ENCODE assay signal across 8 mouse cellular contexts in the genomic region with DNA sequence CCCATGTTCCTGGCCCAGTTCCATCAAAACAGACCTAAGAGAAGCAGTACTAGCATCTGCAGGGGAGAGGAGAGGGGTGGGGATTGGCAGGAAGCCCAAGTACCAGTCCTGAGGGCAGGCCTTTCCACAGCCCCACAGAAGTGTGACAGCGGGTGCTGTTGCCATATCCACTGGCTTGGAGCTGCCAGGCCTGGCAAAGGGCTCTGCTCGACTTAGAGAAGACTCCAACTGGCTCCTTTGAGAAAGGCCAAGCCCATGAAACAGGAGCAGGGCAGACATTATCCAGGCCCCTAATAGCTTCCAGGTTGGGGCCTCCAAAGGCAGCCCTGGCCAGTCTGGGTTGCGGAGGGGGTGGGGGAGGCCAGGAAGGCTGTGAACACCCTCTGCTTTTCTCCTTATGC. TPM values are rescaled to one million over a fixed set of nuclear protein-coding genes. Genes with fewer than 3 reads are reported as not detected.
DNase-seq lines count a peak whose midpoint lies in the region; ATAC-seq and TF ChIP-seq lines count a peak whose summit lies in the region.

No protein-coding gene starts in this region.

- H3K4me3 ChIP-seq in heart, embryonic 10.5 days = peak overlapping the region; percentile 27; the same call in 1 of the 2 replicates
- H3K4me3 ChIP-seq in liver, postnatal 0 days (ENCODE audit: low read depth, low read length) = no peak overlapping the region

- no peak for TF ChIP-seq EP300 in liver, postnatal 0 days (IDR thresholded peaks at IDR 0.05; ENCODE audit: low read depth)

- ATAC-seq in liver, postnatal 0 days = no peak

- intact Hi-C loops in heart, postnatal 36 days (cut with DNase I) = no loop called here

- peak overlapping the region; percentile 64 for H3K27ac ChIP-seq in heart, embryonic 10.5 days
- no peak overlapping the region for H3K27ac ChIP-seq in liver, postnatal 0 days (ENCODE audit: low read depth)

- H3K27me3 ChIP-seq in heart, embryonic 10.5 days (ENCODE audit: insufficient read depth, poor library complexity, severe bottlenecking) = peaks cover 21% of the 10 kb centered on the region
- H3K27me3 ChIP-seq in liver, postnatal 0 days (ENCODE audit: insufficient read depth, low read length) = peaks cover 30% of the 10 kb centered on the region

- H3K4me1 ChIP-seq in heart, embryonic 10.5 days = peaks cover 60% of the 10 kb centered on the region
- peaks cover 19% of the 10 kb centered on the region for H3K4me1 ChIP-seq in liver, postnatal 0 days (ENCODE audit: insufficient read depth)

- no peaks in the 10 kb centered on the region for H3K9me3 ChIP-seq in heart, embryonic 10.5 days
- H3K9me3 ChIP-seq in liver, postnatal 0 days (ENCODE audit: low read length) = no peaks in the 10 kb centered on the region

- no peak for DNase-seq in heart, embryonic 10.5 days (ENCODE audit: low spot score)
- no peak for DNase-seq in heart, postnatal 36 days
- peak; percentile 38 for DNase-seq in urinary bladder, postnatal 14 days (ENCODE audit: low spot score)
- no peak for DNase-seq in urinary bladder, adult 18-20 months (ENCODE audit: low spot score in 2 of 2)
- DNase-seq in kidney, postnatal 10 days = peak; percentile 78
- no peak for DNase-seq in testis, postnatal 14 days (ENCODE audit: low spot score)
- DNase-seq in liver, postnatal 0 days = no peak
- no peak for DNase-seq in cerebellum, adult 9-11 months

- H3K9ac ChIP-seq in liver, postnatal 0 days (replicated peaks) = no peak overlapping the region

- TF ChIP-seq CTCF in liver, postnatal 0 days (IDR thresholded peaks at IDR 0.05; ENCODE audit: low read depth) = no peak

- H3K36me3 ChIP-seq in heart, embryonic 10.5 days = peaks cover 32% of the 10 kb centered on the region
- no peaks in the 10 kb centered on the region for H3K36me3 ChIP-seq in liver, postnatal 0 days (replicated peaks; ENCODE audit: insufficient read depth, low read length)

- H3K4me2 ChIP-seq in liver, postnatal 0 days (ENCODE audit: low read depth, low read length) = no peak overlapping the region

- 61% methylated on average over 3 of the region's 3 CpGs for WGBS in heart, embryonic 10.5 days
- WGBS in liver, postnatal 0 days (ENCODE audit: insufficient replicate concordance) = 71% methylated on average over 3 of the region's 3 CpGs

RNA-seq across cellular contexts. Expression of a gene that starts 3.2 kb away (rescaled TPM):
- polyA plus RNA-seq in heart, embryonic 10.5 days (2016; fragmentation: Nextera tagmentation; extraction: Ambion mirVana) = 22.0 and 31.0 TPM in 2 replicates
- 1 to 10 TPM; 6.8 to 6.9 TPM for total RNA-seq in heart, postnatal 36 days (2021)
- polyA plus RNA-seq in liver, postnatal 0 days (2015; fragmentation: Nextera tagmentation; extraction: Ambion mirVana) = 1.3 and 1.5 TPM in 2 replicates

RNA-seq across cellular contexts. Expression of a gene that starts 8.8 kb away (rescaled TPM):
- 0.69 and 0.79 TPM in 2 replicates for polyA plus RNA-seq in heart, embryonic 10.5 days (2016; fragmentation: Nextera tagmentation; extraction: Ambion mirVana)
- total RNA-seq in heart, postnatal 36 days (2021) = under 1 TPM; 0.24 to 0.31 TPM
- 0.13 and 0.18 TPM in 2 replicates for polyA plus RNA-seq in liver, postnatal 0 days (2015; fragmentation: Nextera tagmentation; extraction: Ambion mirVana)

RNA-seq across cellular contexts. Expression of a gene that starts 38.6 kb away (rescaled TPM):
- 71.3 and 83.4 TPM in 2 replicates for polyA plus RNA-seq in heart, embryonic 10.5 days (2016; fragmentation: Nextera tagmentation; extraction: Ambion mirVana)
- total RNA-seq in heart, postnatal 36 days (2021) = 10 to 100 TPM; 16.6 to 20.4 TPM
- 3.5 and 4.5 TPM in 2 replicates for polyA plus RNA-seq in liver, postnatal 0 days (2015; fragmentation: Nextera tagmentation; extraction: Ambion mirVana)

RNA-seq across cellular contexts. Expression of a gene that starts 57.5 kb away (rescaled TPM):
- polyA plus RNA-seq in heart, embryonic 10.5 days (2016; fragmentation: Nextera tagmentation; extraction: Ambion mirVana) = 164 and 190 TPM in 2 replicates
- 10 to 100 TPM; 69.1 to 69.9 TPM for total RNA-seq in heart, postnatal 36 days (2021)
- polyA plus RNA-seq in liver, postnatal 0 days (2015; fragmentation: Nextera tagmentation; extraction: Ambion mirVana) = 50.6 and 52.1 TPM in 2 replicates

RNA-seq across cellular contexts. Expression of a gene that starts 59.9 kb away (rescaled TPM):
- 9.0 and 16.6 TPM in 2 replicates for polyA plus RNA-seq in heart, embryonic 10.5 days (2016; fragmentation: Nextera tagmentation; extraction: Ambion mirVana)
- total RNA-seq in heart, postnatal 36 days (2021) = 10 to 100 TPM; 42.5 to 62.0 TPM
- polyA plus RNA-seq in liver, postnatal 0 days (2015; fragmentation: Nextera tagmentation; extraction: Ambion mirVana) = 34.0 and 35.4 TPM in 2 replicates

Comparison
In these comparisons a context has a peak if more than half of its experiments do, and no peak if none do; other contexts are left out.
1. DNase-seq: peak in urinary bladder, postnatal 14 days (single experiment) and kidney, postnatal 10 days (single experiment); none in heart, embryonic 10.5 days (single experiment), heart, postnatal 36 days (0 of 2), urinary bladder, adult 18-20 months (0 of 2), testis, postnatal 14 days (single experiment), liver, postnatal 0 days (single experiment) and cerebellum, adult 9-11 months (single experiment).
2. RNA of a gene that starts 38.6 kb away (polyA plus RNA-seq): 71.3 to 83.4 TPM in heart, embryonic 10.5 days; 3.5 to 4.5 TPM in liver, postnatal 0 days; every median in the first group is over 10 times any median in the second.